Mouse (Mus musculus) liver, embryonic 14.5 days (tissue): ENCODE data around the gene Tiprl. TPM values are rescaled to one million over a fixed set of nuclear protein-coding genes. Genes with fewer than 3 reads are reported as not detected.

ENCODE experiments used
- ATAC-seq: fragments of 200-750 bp; cut with Nextera tagmentation; 2 replicates; pipeline ENCODE4 v1.8.0; 2017; ENCODE audit warnings: moderate number of reproducible peaks, mild to moderate bottlenecking, moderate library complexity; ENCODE audit not compliant: insufficient read depth
- DNase-seq, 3 experiments: peaks; one replicate each; pipeline ENCODE4 v3.0.0-alpha.2; 2012 to 2013; ENCODE audit warnings: low read depth in 3 of 3, low spot score in 3 of 3
- H3K27ac ChIP-seq: fragments of 300-500 bp; sonication (generic); 2 replicates; pipeline ENCODE4 v1.5.1; 2014; ENCODE audit warnings: moderate library complexity, mild to moderate bottlenecking, control low read depth, inconsistent platforms
- H3K27me3 ChIP-seq: fragments of 300-500 bp; sonication (generic); 2 replicates; pipeline ENCODE4 v1.6.1; 2014; ENCODE audit warnings: mild to moderate bottlenecking, low read length, moderate library complexity; ENCODE audit not compliant: control insufficient read depth, insufficient read depth
- H3K36me3 ChIP-seq: fragments of 300-500 bp; sonication (generic); replicated peaks from 2 replicates; pipeline ENCODE4 v1.6.1; 2014; ENCODE audit warnings: low read depth; ENCODE audit not compliant: control insufficient read depth, insufficient read depth
- H3K4me1 ChIP-seq, 2 experiments: fragments of 200-500 bp in 1 of 2; fragments of 300-500 bp in 1 of 2; sonication (generic) in 1 of 2; replicated peaks; 2 replicates each; pipeline ENCODE4 v1.6.1; 2012 to 2014; ENCODE audit warnings: antibody characterized with exemption in 1 of 2, inconsistent platforms in 1 of 2, low read length in 1 of 2; ENCODE audit not compliant: control insufficient read depth in 2 of 2, insufficient read depth in 2 of 2
- H3K4me2 ChIP-seq: fragments of 300-500 bp; sonication (generic); 2 replicates; pipeline ENCODE4 v1.6.1; 2014; ENCODE audit warnings: low read depth, mild to moderate bottlenecking, control low read depth, moderate library complexity
- H3K4me3 ChIP-seq, 2 experiments: fragments of 200-500 bp in 1 of 2; fragments of 300-500 bp in 1 of 2; sonication (generic) in 1 of 2; 2 replicates each; pipeline ENCODE4 v1.5.1; 2012 to 2014; ENCODE audit warnings: low read depth in 2 of 2, low read length in 2 of 2, mild to moderate bottlenecking in 2 of 2, control low read depth in 1 of 2, inconsistent platforms in 1 of 2, moderate library complexity in 1 of 2; ENCODE audit not compliant: insufficient read depth in 1 of 2
- H3K9ac ChIP-seq: fragments of 300-500 bp; sonication (generic); replicated peaks from 2 replicates; pipeline ENCODE4 v1.6.1; 2014; ENCODE audit warnings: mild to moderate bottlenecking, control low read depth, moderate library complexity
- H3K9me3 ChIP-seq: fragments of 300-500 bp; sonication (generic); 2 replicates; pipeline ENCODE4 v1.6.1; 2016; ENCODE audit warnings: low read length, mixed read lengths; ENCODE audit not compliant: control insufficient read depth
- CTCF ChIP-seq: IDR thresholded peaks from 2 replicates; pipeline ENCODE4 v1.5.1; 2016; ENCODE audit warnings: antibody characterized with exemption, low read depth, control low read depth
- EP300 ChIP-seq: IDR thresholded peaks from 2 replicates; pipeline ENCODE4 v1.6.1; 2016; ENCODE audit warnings: antibody characterized with exemption, low read depth
- WGBS: fragments of 180-500 bp; shearing (Covaris S2); extraction: QIAGEN DNeasy Blood & Tissue Kit; methylation state at CpG from one replicate; pipeline ENCODE4 v1.1.7; 2014; ENCODE audit not compliant: insufficient replicate concordance; 5-methylcytosine and 5-hydroxymethylcytosine counted together
- polyA plus RNA-seq, 2 experiments: library from polyadenylated mRNA; depleted of rRNA in 1 of 2; stranded (reverse) in 1 of 2; unstranded in 1 of 2; fragments of >200 nt; fragmentation: Nextera tagmentation in 1 of 2; extraction: Ambion mirVana in 1 of 2; gene quantifications; 2 replicates each; pipeline versions ENCODE4 v1.2.1 to v1.2.3; 2012 to 2014

The Tiprl gene
- polyA plus RNA-seq, 2 experiments: 14.1 to 39.2 TPM

GRCm38 (mm10) chr1:165193426-165193825, 43.4 kb downstream of the Tiprl start:
- ATAC-seq (no peak), DNase-seq (no peak)
- peak overlapping the region; percentile 57 to 82 for H3K4me3 ChIP-seq
- peaks cover 12 to 22% of the 10 kb centered on the region in 2 experiments for H3K4me1 ChIP-seq
- peak overlapping the region; percentile 96 for H3K4me2 ChIP-seq
- peak overlapping the region; percentile 6 for H3K27ac ChIP-seq
- no peaks in the 10 kb centered on the region for H3K27me3 ChIP-seq
- H3K36me3 ChIP-seq: no peaks in the 10 kb centered on the region
- H3K9me3 ChIP-seq: no peaks in the 10 kb centered on the region
- 1% methylated on average over 7 of the region's 7 CpGs for WGBS
- TF ChIP-seq CTCF (no peak), EP300 (no peak)
- peak overlapping the region; percentile 72 for H3K9ac ChIP-seq

- peak overlapping the region; percentile 96 for H3K4me2 ChIP-seq
- H3K4me3 ChIP-seq: peak overlapping the region; percentile 10 to 82; a peak in 3 of 4 replicates
- H3K36me3 ChIP-seq: no peaks in the 10 kb centered on the region
- ATAC-seq: no peak
- peaks cover 12 to 22% of the 10 kb centered on the region in 2 experiments for H3K4me1 ChIP-seq
- no peak overlapping the region for H3K27ac ChIP-seq
- H3K27me3 ChIP-seq: no peaks in the 10 kb centered on the region
- TF ChIP-seq EP300: no peak; the same call in 1 of the 2 replicates
- TF ChIP-seq CTCF: no peak
- no peaks in the 10 kb centered on the region for H3K9me3 ChIP-seq
- WGBS: 12% methylated on average over 10 of the region's 10 CpGs
- no peak for DNase-seq
- no peak overlapping the region for H3K9ac ChIP-seq
These were observed 44.0 kb downstream of the Tiprl start for GRCm38 (mm10) chr1:165192714-165193264.

GRCm38 (mm10) chr1:165192102-165192501, 44.7 kb downstream of the Tiprl start:
- Histone ChIP-seq H3K27me3 (no peaks in the 10 kb centered on the region), H3K27ac (no peak overlapping the region), H3K36me3 (no peaks in the 10 kb centered on the region), H3K4me2 (no peak overlapping the region), H3K9ac (no peak overlapping the region), H3K9me3 (no peaks in the 10 kb centered on the region), H3K4me1 (peaks cover 12 to 22% of the 10 kb centered on the region in 2 experiments), H3K4me3 (no peak overlapping the region)
- TF ChIP-seq EP300 (no peak), CTCF (no peak)
- 25% methylated on average over 4 of the region's 4 CpGs for WGBS
- ATAC-seq: no peak
- DNase-seq: no peak

- Histone ChIP-seq H3K9ac (no peak overlapping the region), H3K27ac (no peak overlapping the region), H3K4me1 (peaks cover 12 to 22% of the 10 kb centered on the region in 2 experiments), H3K4me2 (no peak overlapping the region), H3K36me3 (no peaks in the 10 kb centered on the region), H3K4me3 (no peak overlapping the region), H3K9me3 (no peaks in the 10 kb centered on the region), H3K27me3 (no peaks in the 10 kb centered on the region)
- DNase-seq: no peak
- no peak for ATAC-seq
- WGBS: 77% methylated on average over 13 of the region's 13 CpGs
- TF ChIP-seq CTCF: no peak
- no peak for TF ChIP-seq EP300
These were observed 45.2 kb downstream of the Tiprl start for GRCm38 (mm10) chr1:165191611-165192010.

GRCm38 (mm10) chr1:165190571-165191273, 46.1 kb downstream of the Tiprl start:
- Histone ChIP-seq H3K9me3 (no peaks in the 10 kb centered on the region), H3K36me3 (no peaks in the 10 kb centered on the region), H3K9ac (no peak overlapping the region), H3K4me2 (no peak overlapping the region), H3K27ac (no peak overlapping the region), H3K27me3 (no peaks in the 10 kb centered on the region), H3K4me3 (no peak overlapping the region), H3K4me1 (peaks cover 12 to 25% of the 10 kb centered on the region in 2 experiments)
- 73% methylated on average over 10 of the region's 10 CpGs for whole genome bisulfite sequencing
- ATAC-seq (no peak), DNase-seq (no peak)
- no peak for TF ChIP-seq EP300
- TF ChIP-seq CTCF: no peak
